Mouse (Mus musculus) embryo, embryonic 9.5 days (tissue): ENCODE data around the gene Adprh.
"Not testable (repeated sequence)": the region's sequence is repeated elsewhere in the genome, so short reads cannot be mapped to it uniquely, and the experiment has no call there.

Source experiments
- DNase-seq: peaks from one replicate; pipeline ENCODE4 v3.0.0-alpha.2; 2017; ENCODE audit errors: extremely low spot score

Gene Adprh

DNA sequence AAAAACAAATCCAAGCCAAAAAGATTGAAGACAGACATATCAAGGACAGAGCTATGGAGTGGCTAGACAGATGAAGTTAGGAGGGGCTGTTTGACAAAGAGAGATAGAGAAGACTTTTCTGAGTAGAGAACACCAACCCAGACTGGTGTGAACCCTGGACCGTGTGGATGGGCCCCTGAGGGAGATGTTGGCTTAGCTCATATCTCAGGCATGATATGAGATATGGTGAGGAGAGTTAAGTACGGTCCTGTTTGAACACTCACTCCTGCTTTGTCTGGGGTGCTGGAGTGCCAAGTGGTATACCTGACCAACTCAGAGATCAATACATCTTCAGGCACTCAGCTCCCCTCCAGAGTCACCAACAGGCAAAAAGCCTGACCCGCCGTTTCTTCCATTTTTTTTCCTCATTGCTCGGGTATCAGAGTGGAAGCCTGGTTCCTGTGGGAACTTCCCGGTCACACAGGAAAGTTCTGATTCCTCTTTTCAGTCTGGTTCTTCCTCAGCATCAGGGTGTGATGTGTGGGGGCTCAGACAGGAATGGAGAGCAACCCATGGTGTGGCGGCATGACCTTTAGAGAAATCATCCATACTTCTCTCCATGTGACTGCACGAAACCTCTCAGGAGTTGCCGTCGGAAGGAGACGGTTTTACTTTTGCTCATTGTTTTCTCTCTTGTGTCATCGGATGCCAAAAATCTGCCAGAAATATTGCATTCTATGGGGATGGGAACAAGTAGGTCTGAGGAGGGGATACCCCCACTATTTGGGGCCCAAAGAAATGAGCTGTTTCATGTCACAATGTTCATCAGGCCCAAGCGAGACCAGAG, 14.8 kb upstream of the Adprh start:
- no peak for DNase-seq

- no peak for DNase-seq
These were observed 13.6 kb upstream of the Adprh start for GRCm38 (mm10) chr16:38466089-38466488.

GRCm38 (mm10) chr16:38463305-38463704, 10.8 kb upstream of the Adprh start:
- no peak for DNase-seq

- no peak for DNase-seq
These were observed 9.7 kb upstream of the Adprh start for GRCm38 (mm10) chr16:38462161-38462560.

- DNase-seq: no peak
These were observed 9.2 kb upstream of the Adprh start for GRCm38 (mm10) chr16:38461749-38462148.

- no peak for DNase-seq
These were observed 7.5 kb upstream of the Adprh start for GRCm38 (mm10) chr16:38459990-38460389.

DNA sequence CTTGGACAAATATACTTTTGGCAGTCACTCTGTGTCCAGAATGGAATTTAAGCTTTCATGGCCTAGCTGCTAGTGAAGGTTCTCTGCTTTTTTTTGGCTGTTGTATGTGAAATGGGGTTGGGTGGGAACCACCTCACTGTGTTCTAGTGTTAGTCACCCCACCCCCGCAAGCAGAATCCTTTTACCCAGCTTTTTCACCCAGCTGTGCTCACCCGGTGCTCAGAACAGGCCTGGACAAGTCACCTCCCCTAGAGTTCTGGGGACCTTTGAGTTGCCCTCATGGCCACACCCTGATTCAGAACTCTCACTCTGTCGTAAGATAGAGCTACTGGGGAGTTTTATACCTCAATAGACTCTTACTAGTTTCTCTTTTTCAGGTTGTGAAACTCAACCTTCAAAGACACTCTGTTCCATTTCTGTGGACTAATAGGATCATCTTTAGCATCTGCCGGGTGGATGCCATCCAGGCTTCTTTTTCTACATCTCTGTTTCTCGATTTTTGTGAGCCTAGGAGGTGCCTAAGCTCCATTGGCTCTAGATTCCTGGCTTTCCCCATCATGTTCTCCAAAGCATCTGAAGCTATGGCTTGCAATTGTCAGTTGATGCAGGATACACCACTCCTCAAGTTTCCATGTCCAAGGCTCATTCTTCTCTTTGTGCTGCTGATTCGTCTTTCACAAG, 6.2 kb upstream of the Adprh start:
- DNase-seq: no peak

- no peak for DNase-seq
These were observed 4.5 kb upstream of the Adprh start for GRCm38 (mm10) chr16:38456812-38457567.

- DNase-seq: no peak
These were observed 3.3 kb upstream of the Adprh start, which contains the start of gene Cd80 for GRCm38 (mm10) chr16:38455511-38456418. Gene Cd80, plus strand, starts transcription at chr16:38455561.

DNA sequence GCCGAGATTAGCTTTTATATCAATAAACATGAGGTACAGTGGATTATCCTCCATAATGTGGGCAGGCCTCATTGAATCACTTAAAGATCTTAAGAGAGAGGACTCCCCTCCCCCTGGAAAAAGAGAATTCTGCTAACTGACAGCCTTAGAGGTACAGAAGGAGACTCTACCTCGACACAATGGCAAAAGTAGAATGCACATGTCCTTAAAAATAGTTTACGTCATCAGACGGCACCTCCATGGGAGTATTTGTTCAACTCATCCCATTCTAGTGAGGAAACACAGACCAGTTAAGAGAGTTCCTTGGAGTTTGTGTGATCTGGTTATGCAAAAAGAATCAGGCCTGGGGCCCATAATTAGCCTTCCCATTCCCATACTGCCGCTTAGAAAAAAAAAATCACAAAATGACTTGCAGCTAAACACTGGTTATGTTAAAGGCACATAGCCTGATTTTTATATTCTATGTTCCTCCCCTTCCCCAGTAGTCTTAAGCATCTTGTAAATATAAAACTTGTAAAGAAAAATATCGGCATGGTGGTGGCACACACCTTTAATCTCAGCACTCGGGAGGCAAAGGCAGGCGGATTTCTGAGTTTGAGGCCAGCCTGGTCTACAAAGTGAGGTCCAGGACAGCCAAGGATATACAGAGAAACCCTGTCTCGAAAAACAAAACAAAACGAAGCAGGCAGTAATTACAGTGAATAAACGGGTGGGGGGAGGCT, 2.2 kb upstream of the Adprh start:
- no peak for DNase-seq

- DNase-seq: no peak
These were observed 1.4 kb upstream of the Adprh start for GRCm38 (mm10) chr16:38453952-38454351.

DNA sequence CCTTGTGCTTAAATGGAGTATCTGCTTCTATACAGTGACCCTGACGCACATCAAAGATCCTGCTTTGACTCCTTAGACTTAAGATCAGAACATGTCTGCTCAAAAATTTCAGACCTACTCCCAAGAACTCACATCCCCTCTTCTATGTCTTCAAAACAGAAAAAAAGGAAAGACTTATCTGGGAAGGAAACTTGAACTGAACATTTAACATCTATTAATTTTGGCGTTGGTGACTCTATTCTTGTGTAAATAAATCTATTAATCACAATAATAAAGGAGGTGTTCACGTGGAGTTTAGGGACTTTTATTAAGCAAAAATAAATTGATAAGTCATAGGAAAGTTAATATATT, 675 bp upstream of the Adprh start:
- no peak for DNase-seq

GRCm38 (mm10) chr16:38451421-38452205, 890 bp downstream of the Adprh start:
- no peak for DNase-seq

GRCm38 (mm10) chr16:38450707-38451106, 1.8 kb downstream of the Adprh start:
- DNase-seq: no peak

GRCm38 (mm10) chr16:38448458-38448857, 4.0 kb downstream of the Adprh start:
- no peak for DNase-seq

DNA sequence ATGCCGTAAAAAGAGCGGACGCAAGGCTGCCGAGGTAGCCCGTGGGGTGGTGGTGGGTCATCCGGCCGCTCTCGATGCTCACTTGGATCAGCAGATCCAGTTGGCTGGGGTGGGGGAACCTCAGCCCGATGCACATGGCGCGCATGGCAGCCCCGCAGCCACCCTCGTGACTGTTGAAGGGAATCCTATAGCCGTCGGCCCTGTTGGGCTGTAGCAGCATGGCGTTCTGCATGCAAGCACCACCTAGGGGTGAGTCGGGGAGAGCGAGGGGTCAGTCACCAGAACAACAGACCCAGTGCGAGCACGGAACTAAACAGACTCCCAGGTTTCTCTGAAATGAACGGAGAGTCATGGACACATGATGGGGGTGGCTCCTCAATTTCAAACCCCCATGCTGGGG, 5.1 kb downstream of the Adprh start:
- no peak for DNase-seq

- not testable (repeated sequence) for DNase-seq
These were observed 6.4 kb downstream of the Adprh start for GRCm38 (mm10) chr16:38446141-38446540.

DNA sequence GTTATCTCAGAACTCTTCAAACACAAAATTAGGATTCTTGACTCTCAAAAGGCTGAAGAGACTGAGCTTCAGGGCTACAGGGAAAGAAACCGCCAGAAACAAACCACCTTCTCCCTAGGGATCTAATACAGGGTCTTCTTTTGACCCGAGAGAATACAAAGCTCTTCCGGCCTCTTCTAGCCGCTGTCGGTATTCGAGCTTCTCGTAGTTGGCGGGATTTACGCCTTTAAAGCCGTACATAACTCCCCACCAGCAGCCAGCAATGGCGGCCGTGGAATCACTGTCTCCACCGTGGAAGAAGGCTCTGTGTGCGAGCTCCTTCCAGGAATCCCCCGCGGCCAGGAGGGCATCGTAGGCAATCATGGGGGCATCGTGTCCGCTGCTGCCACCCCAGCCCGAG, 6.9 kb downstream of the Adprh start:
- no peak for DNase-seq

DNA sequence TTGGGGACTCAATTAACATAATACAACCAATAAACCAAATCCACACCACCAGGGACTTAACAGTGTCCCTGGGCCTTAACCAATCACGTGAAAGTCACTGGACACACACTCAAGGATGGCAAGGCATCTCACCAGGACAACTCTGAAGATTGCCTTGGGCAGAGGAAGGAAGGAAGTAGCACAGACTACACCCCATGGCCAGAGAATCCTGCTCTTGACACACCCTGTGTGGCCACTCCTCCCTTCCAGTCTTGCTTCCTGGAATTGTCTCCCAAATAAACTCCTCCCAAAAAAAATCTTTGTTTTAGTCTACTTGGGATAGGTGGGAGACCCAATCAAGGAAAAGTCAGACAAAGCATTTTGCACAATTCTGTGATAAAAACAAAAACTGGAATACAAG, 7.5 kb downstream of the Adprh start:
- DNase-seq: no peak
